Mouse (Mus musculus) adrenal gland, postnatal 14 days (tissue): ENCODE data around the gene Gm11096. TPM values are rescaled to one million over a fixed set of nuclear protein-coding genes. Genes with fewer than 3 reads are reported as not detected.

Source experiments
- DNase-seq: peaks from one replicate; pipeline ENCODE4 v3.0.0; 2021; ENCODE audit warnings: mixed read lengths
- total RNA-seq: library from RNA; stranded (reverse); gene quantifications from 2 replicates; pipeline ENCODE4 v1.2.3, GENCODE M21; 2021

Gene Gm11096
- total RNA-seq, 1 experiment from 2014 or later, result not detected

DNA sequence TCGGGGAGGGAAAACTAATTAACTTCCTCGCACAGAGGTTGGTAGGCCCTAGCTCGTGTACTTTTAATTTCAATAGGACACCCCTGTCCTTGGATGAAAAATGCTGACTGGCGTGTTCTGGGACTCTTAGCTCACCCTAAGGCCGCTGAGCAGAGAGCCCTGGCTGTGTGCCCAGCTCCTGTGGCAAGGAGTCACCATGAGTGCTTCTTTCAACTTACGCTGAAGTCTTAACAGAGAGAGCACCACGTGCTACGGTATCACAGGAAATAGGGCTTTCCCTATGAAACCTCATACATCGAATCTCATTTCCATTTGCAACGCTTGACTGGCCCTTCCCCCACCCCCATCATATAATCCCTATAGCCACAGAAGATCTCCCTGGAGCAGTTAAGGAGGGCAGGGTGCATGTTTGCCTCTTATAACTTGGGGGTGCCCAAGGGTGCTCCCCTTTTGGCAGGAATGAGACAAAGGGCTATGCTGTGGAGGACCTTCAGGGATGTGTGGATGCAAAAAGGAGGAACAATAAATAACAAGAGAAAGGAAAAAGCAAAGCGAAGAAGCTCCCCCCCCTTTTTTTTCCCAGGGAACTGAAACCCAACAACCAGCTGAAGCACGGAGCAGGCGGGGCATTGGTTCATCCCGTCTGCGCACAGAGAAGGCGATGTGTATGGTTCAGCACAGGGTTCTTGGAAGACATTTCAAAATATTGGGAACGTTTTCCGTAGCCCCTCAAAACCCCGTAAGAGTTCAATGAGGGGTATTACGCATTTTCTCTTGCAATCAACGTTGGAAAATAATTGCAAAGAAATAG, 39.0 kb downstream of the Gm11096 start:
- peak; percentile 92 for DNase-seq

DNA sequence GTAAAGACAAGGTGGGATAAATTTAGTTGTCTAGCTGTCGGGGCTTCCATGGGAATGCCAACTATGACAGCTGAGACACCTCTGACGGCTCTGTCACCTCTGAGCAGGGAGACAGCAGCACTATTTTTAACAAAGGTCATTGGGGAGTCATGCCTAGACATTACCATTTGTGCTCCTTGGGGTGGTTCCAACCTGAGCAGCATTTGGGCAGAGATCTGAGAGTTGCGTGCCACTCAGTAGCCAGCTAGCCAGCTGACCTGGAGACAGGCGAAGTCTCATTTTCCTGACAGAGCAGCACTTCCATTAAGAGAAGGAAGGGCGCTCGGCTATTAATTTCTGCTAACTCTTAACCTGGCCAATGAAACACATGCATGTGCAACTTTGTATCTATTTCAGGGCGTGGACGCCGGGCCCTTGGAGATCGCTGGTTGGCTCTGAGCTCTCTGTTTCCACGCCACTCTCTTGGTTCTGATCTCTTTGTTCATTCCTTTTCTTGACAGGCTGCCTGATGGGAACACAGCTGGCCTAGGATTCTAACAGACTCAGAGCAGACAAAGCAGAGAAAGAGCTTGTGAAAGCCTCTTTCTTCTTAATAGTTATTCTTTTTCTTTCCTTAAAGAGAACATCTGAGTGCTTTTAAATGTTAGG, 40.4 kb downstream of the Gm11096 start:
- DNase-seq, result peak; percentile 53

DNA sequence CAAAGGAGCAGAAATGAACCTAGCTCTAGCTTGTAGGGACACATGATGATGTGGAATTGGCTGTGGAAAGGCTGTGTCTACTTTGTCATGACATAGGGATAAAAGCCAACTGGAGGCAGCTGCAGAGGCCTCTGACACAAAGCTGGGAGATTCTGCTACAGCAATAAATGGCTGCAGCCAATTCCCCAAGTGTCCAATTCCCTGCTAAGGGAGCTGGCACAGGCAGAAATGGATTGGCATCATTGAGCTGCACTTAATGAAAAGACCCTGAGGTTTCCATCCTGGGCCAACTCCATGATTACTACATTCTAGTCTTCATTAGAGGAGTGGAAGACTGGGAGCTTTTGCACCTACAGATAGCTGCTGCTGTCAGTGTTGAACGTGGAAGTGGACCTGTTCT, 44.8 kb downstream of the Gm11096 start:
- DNase-seq, result no peak
